Mouse (Mus musculus) adrenal gland, adult (tissue): ENCODE measurements around the gene Timm13.

Source experiments
- DNase-seq, 2 experiments: peaks; one replicate each; pipeline ENCODE4 v3.0.0; 2022 to 2023; ENCODE audit warnings: low spot score in 1 of 2; ENCODE audit not compliant: inconsistent age in 2 of 2

Timm13 gene

DNA sequence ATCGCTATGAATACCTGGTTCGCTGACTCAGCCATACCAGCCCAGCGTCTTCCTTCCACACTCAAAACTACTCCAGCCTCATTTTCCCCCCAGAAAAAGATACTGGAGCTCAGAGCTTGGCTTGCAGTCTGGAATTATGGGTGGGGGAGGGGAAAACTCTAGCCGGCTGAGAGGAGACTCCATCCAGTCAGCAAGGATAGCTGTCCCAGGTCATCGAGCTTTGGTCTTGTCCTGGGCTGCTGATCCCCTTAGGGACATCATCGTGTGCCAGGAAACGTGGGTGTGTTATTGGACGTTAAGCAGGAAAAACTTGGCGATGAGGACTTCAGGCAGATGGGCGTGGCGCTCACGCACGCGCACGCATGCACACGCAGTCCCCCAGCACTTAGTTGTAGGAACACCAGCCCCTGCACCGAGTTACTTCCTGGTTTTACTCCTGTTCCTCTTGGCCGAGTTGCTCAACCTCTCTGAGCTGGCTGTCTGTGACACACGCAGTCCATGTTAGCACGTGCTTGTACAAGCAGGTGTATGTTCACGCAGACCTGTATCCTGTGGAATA lies 32.7 kb upstream of the Timm13 start:
- DNase-seq = peak; percentile 52 to 76

DNA sequence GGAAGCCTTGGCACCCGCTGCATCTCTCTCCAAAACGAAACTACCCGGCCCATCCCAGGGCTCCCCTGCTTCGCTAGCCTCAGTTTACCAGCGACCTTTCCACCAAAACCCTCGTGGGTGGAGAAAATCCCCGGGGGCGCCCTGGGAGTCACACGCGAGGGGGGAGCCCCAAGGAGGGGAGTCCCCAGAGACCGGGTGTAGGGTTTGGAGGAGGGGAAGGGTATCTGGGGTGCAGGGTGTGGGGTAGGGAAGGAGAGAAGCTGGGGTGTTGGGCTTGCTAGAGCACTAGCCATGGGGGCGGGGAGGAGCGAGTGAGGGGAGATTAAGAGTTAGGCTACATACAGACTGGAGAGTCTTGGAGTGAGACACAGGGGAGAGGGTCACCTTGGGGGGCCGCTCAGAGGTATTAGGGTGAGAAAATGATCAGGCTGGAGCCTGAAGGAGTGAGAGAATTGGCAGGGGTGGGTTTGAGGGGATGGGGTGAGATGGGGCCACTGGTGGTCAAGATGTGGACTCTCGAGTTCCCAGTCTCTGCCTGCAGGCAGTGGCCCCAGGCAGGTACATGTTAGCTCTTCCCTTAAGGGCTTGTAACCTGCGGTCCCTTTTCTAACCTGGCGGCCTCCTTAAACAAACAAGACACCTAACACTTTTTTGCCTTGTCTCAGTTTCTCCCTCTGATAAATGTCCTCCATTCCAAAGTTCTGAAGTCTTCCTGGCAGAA lies 32.1 kb upstream of the Timm13 start:
- peak; percentile 53 to 68 for DNase-seq

DNA sequence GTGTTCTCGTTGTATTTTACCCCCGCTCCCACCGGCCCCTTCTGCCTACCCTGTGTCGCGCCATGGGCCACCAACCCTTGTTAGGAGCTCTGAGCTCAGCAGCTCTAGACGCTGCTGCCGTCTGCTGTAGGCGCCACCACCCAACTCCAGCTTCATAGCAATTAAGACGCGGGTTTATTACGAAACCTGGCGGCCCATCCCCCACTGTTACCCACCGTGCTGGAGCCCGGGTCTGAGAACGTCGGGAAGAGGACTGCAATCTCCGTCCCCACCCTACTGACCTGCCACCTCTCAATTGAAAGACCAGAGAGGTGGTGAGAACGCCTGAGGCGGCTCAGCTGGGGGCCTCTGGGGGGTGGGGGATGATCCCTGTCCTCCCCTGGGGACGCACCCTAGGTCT lies 31.4 kb upstream of the Timm13 start:
- DNase-seq = peak; percentile 47 to 70

DNA sequence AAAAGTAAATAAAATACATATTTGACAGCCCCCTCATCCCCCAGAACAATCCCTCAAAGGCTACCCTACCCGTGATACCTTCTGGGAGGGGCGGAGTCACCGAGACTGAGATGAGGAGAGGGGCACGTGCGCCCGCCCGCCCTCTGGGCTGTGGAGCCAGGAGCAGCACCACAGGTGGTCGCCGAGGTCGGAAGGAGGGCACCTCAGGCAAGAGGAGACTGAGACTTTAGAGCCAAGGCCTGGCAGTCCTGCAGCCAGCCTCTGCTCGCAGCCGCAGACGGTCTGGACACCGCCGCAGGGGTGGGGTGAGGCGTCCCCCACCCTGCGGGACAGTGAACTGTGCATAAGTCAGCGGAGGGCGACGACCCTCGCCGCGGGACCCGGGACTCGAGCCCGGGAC lies 30.9 kb upstream of the Timm13 start:
- DNase-seq = peak in 1 of 2 experiments; percentile 40

DNA sequence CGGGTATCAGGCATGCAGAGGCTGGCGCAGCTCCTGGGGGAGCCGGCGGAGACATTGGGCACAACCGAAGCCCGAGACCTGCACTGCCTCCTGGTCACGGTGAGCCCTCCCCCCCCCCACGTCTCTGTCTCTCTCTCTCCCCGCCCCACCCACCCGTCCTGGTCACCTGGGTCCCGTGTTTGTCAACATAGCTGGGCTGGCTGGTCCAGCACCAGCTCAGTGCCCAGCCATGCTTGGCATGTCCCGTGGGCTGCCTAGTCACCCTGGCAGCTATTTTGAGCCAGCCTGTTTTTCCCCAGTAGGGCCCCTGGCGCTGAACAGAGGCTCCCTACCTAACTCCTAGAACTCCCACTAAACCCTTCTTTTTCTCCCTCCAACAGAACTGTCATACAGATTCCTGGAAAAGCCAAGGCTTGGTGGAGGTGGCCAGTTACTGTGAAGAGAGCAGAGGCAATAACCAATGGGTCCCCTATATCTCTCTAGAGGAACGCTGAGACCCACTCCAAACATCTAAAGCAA lies 30.4 kb upstream of the Timm13 start:
- peak; percentile 52 to 72 for DNase-seq

DNA sequence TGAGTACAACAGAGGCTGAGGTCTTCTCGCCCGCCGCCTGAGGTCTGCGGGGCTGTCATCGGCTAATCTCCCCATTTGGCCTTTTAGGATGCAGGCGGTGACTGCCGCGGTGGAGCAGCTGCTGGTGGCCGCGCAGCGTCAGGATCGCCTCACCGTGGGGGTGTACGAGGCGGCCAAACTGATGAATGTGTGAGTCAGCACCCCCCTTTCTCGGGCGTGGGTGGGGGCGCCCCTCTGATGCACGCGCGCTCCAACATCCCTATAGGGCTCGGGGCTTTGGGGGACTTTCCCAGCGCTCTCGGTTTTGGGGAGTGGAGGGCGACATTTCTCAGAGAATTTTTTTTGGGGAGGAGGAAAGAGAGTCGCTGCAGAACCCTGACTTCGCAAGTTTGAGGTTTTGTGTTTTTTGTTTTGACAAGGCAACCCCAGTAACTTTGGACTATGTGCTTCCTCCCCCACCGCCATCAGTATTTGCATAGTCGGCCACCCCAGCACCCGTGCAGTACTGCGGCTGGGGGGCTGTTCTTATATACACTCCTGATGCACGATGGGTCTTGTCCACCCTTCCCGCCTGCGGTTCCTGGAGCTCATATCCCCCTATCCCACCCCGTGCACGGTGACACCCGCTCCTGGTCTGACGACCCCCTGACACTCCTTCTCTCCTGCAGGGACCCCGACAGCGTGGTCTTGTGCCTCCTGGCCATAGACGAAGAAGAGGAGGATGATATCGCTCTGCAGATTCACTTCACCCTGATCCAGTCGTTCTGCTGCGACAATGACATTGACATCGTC lies 29.8 kb upstream of the Timm13 start:
- DNase-seq = peak; percentile 66 to 77

DNA sequence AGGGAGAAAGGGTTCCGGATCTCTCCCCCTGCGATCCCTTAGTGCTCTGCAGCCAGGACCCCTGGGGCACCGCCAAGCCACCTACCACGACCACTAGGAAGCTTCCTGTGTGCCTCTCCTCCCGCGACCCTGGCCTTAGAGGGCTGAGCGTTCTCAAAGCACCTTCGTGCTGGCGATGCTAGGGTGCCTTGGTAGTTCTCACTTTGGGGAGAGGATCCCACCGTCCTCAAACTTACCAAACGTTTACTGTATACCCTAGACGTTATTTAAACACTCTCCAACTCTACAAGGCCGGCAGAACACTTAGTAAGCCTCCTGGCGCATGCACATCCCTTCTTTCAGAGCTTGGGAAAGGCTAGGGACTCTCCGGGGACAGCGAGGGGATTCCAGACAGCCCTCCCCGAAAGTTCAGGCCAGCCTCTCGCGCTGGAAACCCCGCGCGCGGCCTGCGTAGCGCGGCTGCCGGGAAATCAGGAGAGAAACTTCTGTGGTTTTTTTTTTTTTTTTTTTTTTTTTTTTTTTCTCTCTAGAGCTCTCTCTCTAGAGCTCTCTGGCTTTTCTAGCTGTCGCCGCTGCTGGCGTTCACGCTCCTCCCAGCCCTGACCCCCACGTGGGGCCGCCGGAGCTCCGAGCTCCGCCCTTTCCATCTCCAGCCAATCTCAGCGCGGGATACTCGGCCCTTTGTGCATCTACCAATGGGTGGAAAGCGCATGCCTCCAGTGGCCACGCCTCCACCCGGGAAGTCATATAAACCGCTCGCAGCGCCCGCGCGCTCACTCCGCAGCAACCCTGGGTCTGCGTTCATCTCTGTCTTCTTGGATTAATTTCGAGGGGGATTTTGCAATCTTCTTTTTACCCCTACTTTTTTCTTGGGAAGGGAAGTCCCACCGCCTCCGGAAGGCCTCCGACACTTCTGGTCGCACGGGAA lies 28.8 kb upstream of the Timm13 start, which contains the start of gene Gadd45b:
Gene Gadd45b (plus strand): TSS at position 775 of the 928 bp plus-strand sequence.
- peak; percentile 99 to 100 for DNase-seq

DNA sequence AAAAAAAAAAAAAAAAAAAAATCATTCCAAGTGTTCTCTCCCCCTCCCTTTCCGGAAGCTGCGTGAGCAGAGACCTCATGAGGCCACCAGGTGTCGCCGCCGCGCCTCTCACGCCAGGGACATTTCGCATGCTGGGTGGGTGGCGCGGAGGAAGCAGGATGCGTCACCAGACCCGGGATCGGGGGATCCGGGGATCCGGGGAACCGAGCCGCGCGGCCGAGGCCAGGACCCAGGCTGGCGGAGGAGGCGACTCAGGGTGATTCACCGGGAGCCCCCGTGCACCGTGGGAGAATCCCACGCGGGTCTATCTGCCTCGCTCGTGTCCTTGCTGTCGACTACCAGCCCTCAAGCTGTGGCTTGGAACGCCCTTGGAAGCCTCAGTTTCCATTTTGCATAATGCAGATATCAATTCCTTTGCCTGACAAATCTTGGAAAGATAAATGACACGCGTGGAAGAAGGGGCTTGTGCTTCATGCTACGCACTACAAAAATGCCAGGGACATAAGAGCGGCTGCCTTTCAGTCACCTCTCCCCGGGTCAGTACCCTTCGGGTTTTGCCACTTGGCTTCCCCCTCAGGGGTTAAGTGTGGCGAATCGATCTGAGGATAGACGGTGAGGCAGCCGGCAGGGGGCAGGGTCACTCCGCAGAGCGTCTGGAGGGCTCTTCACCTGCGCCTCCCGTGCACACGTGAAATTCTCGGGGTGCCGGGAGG lies 28.0 kb upstream of the Timm13 start:
- peak; percentile 94 to 97 for DNase-seq

DNA sequence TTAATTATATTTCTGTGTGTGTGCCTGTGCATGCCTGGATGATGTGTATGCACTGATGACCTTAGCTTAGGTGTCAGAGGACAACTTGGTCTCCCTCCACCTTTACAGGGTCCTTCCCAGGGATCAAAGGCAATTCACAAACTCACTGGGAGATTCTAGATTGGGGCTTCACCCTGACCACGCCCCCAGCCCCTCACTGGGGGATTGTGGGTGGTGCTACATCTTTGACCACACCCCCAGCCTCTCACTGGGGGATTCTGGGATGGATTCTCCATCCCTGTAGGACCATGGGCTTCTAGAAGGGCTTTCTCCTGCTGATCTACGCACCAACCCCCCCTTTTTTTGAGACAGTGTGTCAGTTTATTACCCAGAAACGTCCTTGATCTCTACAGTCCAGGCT lies 24.7 kb upstream of the Timm13 start:
- DNase-seq = peak in 1 of 2 experiments; percentile 50

DNA sequence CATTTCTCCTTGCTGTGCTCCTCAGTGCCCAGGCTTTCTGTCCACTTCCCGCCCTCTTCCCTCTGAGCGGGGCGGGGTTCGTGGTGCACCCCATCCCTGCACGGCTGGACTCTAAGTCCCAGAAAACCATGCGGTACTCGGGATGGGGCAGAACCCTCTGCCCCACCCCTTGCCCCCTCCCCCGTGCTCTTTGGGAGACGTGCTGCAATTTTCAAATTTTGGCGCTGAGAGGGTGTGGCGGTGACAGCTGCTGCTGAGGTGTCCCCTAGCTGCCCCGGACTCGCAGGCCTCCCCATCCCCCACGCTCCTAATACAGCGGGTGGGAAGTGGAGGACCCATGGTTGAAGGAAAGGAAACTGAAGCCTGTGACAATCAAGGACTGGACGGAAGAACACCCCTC lies 21.2 kb upstream of the Timm13 start:
- peak in 1 of 2 experiments; percentile 53 for DNase-seq

DNA sequence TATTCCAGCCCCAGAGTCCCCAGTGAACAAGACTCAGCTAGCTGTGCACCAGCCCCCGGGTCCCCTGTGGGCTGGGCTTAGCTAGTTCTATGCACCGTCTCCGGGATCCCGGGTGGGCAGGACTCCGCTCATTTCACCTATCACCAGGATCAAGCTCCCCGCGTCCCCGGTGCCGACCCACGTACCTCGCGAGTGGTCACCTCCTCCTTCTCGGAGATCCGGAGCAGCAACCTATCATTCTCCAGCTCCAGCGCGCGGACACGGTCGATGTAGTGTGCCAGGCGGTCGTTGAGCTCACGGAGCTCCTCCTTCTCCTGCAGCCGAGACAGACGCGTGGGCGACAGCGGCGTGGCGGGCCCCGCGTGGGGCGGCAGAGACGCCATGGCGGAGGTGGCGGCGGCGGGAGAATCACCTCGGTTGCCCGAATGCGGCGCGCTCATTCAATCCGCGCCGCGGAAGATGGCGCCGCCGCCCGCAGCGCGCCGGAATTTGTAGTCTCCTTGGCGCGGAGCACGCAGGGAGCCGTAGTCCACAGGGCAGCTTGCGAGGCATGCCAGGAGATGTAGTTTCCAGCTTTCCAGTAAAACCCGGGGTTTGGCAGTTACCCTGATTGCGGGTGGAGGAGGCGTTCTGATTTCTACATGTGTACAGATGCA lies 17.1 kb upstream of the Timm13 start, which contains the start of gene Lmnb2:
Gene Lmnb2 (minus strand): TSS at position 467 of the 656 bp plus-strand sequence.
- DNase-seq = peak; percentile 79 to 91

DNA sequence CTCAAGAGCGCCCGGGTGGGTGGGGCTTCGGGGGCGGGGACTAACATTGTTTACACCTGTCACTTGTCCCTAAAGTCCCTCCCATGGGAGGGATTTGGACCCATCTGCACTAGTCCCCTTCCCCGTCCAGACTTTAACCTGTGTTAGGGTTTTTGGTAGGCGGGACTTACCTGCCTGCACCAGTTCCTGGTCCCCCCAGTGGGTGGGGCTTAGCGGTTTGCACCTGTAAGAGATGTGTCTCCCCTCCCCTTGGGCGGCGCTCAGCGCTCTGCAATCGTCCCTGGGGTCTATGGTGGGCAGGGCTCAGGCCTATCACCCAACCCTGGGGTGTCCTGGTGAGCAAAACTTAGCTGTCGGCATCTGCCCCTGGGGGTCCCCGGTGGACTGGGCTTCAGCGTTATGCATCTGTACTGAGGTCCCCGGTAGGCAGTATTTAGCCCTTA lies 16.6 kb upstream of the Timm13 start:
- DNase-seq = no peak

DNA sequence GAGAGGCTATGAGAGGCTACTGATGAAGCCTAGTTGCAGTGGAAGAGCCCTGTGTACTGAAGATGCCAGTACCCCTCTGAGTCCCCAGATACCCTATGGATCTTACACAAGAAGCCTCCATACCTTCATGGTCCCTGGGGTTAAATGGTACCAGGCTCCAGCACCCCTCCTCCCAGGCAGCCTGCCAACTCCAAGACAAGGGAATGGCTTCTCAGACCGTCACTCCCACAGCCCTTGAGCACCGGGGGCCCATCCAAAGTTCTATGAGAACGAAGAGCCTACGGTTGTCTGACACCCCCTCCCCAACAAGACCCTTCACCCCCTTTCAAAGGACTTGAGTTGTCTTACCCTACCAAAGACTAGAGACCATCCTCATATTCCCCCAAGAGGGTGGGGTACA lies 15.0 kb upstream of the Timm13 start:
- DNase-seq = no peak

DNA sequence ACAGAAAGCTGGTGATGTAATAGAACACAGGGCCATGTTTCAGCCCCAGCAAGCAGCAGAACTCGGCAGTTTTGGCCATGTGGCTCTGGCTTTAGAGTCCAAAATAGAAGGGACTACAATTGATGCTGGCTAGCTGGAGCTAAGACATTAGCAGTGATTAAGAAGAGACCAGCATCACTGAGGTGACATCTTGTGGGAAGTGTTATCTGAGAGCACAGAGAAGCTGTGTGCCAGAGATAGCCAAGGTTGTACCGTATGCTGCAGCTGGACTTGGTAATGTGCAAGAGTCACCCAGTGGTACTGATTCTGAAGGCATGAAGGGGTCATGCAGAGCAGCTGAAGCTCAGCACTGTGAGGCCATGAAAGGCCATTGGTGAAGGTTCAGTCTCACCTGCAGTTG lies 14.5 kb upstream of the Timm13 start:
- no peak for DNase-seq

DNA sequence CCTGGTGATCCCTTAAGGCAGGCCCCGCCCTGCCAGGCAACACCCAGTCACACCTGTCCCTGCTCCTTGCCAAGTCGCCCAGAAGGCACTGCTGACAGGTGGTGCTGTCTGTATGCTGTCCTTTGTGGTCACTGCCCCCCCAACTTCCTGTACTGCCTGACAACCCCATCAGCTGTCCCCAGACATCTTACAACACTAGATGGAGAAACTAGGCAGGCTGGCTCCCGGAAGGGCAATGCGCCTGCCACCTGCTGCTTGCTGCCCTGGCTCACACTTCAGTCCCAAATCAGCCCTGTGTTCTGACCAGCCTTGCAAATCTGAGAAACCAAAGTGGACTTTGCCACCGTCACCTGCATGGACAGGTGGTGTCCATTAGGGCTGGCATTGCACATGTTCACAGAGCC lies 13.5 kb upstream of the Timm13 start:
- peak in 1 of 2 experiments; percentile 25 for DNase-seq

DNA sequence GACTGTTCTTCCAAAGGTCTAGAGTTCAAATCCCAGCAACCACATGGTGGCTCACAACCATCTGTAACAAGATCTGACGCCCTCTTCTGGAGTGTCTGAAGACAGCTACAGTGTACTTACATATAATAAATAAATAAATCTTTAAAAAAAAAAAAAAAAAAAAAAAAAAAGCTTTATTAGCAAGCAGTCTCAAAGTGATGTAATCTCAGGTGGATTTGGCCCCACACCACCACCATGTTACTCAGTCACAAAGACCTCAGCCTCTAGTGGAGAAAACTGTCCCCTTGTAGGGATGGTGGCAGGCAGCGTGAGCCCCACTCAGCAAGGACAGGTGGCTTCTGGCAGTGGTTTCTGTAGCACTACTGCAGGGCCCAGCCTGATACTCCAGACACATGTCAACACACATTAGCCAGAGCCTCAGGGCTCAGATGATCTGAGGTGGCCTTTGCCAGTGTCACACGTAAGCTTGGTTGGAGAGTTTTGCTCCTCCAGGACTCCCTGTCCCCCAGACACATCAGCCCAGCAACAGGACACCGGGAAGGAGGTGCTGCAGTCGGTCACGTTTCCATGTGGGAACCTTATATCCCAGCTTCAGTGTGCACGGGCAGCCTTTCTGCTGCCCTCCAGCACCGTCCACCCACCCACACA lies 12.7 kb upstream of the Timm13 start:
- DNase-seq = peak in 1 of 2 experiments; percentile 37

DNA sequence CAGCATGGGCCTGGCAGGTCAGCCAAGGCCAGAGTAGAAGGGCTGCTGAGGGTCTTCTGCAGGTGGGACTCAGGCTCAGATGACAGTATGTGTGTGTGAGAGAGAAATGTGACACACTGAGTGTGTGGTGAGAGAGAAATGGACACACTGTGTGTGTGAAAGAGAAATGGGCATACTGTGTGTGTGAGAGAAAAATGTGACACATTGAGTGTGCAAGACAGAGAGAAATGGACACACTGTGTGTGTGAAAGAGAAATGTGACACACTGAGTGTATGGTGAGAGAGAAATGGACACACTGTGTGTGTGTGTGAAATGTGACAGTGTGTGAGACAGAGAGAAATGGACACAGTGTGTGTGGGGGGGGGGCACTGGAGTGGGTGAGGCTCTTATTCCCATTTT lies 11.1 kb upstream of the Timm13 start:
- no peak for DNase-seq

DNA sequence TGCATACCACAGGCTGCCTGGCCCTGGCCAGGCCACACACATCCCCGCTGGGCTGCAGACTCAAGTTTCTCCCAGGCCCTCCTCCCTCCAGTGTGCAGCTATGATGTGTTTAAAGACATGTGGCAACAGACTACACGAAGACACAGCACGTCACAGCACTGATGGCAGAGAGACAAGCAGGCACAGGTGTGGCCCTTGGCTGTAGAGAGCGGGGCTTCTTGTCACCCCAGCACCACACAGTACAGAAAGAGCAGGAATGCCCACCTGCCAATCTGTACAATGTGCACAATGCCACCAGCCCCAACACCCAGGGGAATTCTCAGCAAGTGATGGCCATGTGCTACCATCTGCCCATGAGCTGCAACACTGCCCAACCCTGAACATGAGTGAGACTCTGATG lies 10.6 kb upstream of the Timm13 start:
- no peak for DNase-seq
